Mouse (Mus musculus) G1E (cell line): ENCODE measurements at regions not wholly inside any gene's neighbourhood (a gene's known extent, or its start where the extent isn't known, plus 50 kb on each side); places are given as distances from the start of the nearest gene placed in this dataset.

ENCODE experiments used
- CTCF ChIP-seq: IDR thresholded peaks from 2 replicates; pipeline ENCODE4 v1.5.1; 2012; ENCODE audit warnings: low read depth, low read length, inconsistent platforms, mixed read lengths
- GATA1 ChIP-seq: IDR thresholded peaks from 2 replicates; pipeline ENCODE4 v1.6.1; 2012; ENCODE audit warnings: borderline replicate concordance, low read length, inconsistent platforms, mixed read lengths

DNA sequence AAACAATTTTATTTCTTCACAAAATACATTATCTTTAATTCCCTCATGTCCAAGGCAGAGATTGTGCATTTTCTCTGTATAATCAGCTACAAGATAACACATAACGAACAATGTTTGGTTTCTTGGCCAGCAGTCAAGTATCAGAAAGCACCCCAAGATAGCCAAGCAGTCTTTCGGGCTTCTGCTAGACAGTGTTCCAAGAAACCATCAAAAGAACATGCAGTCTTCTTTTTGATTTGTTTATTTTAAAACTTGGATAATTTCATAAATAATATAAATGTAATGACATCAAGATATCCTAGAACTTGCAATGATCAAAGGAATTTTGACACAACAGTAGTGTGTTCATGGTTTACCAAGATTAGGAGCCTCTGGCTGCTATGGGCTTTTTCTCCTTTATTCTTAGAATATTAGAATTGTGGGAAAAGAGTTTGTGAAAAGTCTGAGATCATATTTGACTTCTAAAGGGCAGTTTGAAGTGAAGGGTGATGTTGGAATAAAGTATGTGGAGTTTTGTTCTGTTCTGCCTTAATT is 103.1 kb upstream of the Cryz start:
- TF ChIP-seq CTCF (no peak), GATA1 (no peak)
